Mouse (Mus musculus): ENCODE measurements around the gene Pim3.

- TF ChIP-seq CTCF (conservative IDR thresholded peaks at IDR 0.05; ENCODE audit: insufficient read depth, insufficient read length, low read depth, low read length), result no peak
- no peak for TF ChIP-seq POLR2A (IDR thresholded peaks at IDR 0.05; ENCODE audit: low read depth, low read length)
Observed at GRCm38 (mm10) chr15:88821403-88821802, 40.6 kb upstream of the Pim3 start.
